Mouse (Mus musculus) induced T-regulatory cell, adult 2 months (primary cell): Measurements from ENCODE around the gene Nectin1.

Source experiments
- DNase-seq: peaks from one replicate; pipeline ENCODE4 v3.0.0-alpha.2; 2012; ENCODE audit warnings: low read depth

Gene Nectin1

GRCm38 (mm10) chr9:43741277-43741676, 2.5 kb upstream of the Nectin1 start:
- DNase-seq = no peak

GRCm38 (mm10) chr9:43742066-43742465, 1.7 kb upstream of the Nectin1 start:
- DNase-seq = no peak

- peak; percentile 60 for DNase-seq
Observed at GRCm38 (mm10) chr9:43742902-43743646, 710 bp upstream of the Nectin1 start.

- peak; percentile 62 for DNase-seq
Observed at GRCm38 (mm10) chr9:43744138-43744981, 576 bp downstream of the Nectin1 start.

- peak; percentile 57 for DNase-seq
Observed at GRCm38 (mm10) chr9:43745051-43745792, 1.4 kb downstream of the Nectin1 start.

GRCm38 (mm10) chr9:43745951-43746703, 2.3 kb downstream of the Nectin1 start:
- DNase-seq = no peak

- no peak for DNase-seq
Observed at GRCm38 (mm10) chr9:43747710-43748109, 3.9 kb downstream of the Nectin1 start.

GRCm38 (mm10) chr9:43748519-43748918, 4.7 kb downstream of the Nectin1 start:
- no peak for DNase-seq

GRCm38 (mm10) chr9:43750053-43750452, 6.3 kb downstream of the Nectin1 start:
- no peak for DNase-seq

- DNase-seq = no peak
Observed at GRCm38 (mm10) chr9:43751111-43751510, 7.3 kb downstream of the Nectin1 start.

GRCm38 (mm10) chr9:43753481-43753880, 9.7 kb downstream of the Nectin1 start:
- DNase-seq = no peak

- DNase-seq = no peak
Observed at GRCm38 (mm10) chr9:43754083-43754482, 10.3 kb downstream of the Nectin1 start.

- DNase-seq = no peak
Observed at GRCm38 (mm10) chr9:43754768-43755197, 11.0 kb downstream of the Nectin1 start.

- DNase-seq = no peak
Observed at GRCm38 (mm10) chr9:43755464-43755863, 11.7 kb downstream of the Nectin1 start.

GRCm38 (mm10) chr9:43755928-43756327, 12.1 kb downstream of the Nectin1 start:
- no peak for DNase-seq

- no peak for DNase-seq
Observed at GRCm38 (mm10) chr9:43757225-43757624, 13.4 kb downstream of the Nectin1 start.

GRCm38 (mm10) chr9:43757972-43758965, 14.5 kb downstream of the Nectin1 start:
- DNase-seq = no peak

GRCm38 (mm10) chr9:43760078-43760477, 16.3 kb downstream of the Nectin1 start:
- DNase-seq = no peak

GRCm38 (mm10) chr9:43761181-43761820, 17.5 kb downstream of the Nectin1 start:
- no peak for DNase-seq

- DNase-seq = no peak
Observed at GRCm38 (mm10) chr9:43761941-43762340, 18.2 kb downstream of the Nectin1 start.
